Mouse (Mus musculus): ENCODE results near the gene Ppp4c. TPM values are rescaled to one million over a fixed set of nuclear protein-coding genes. Genes with fewer than 3 reads are reported as not detected.

Gene Ppp4c
- polyA plus RNA-seq, 1 experiment: 113 TPM

DNA sequence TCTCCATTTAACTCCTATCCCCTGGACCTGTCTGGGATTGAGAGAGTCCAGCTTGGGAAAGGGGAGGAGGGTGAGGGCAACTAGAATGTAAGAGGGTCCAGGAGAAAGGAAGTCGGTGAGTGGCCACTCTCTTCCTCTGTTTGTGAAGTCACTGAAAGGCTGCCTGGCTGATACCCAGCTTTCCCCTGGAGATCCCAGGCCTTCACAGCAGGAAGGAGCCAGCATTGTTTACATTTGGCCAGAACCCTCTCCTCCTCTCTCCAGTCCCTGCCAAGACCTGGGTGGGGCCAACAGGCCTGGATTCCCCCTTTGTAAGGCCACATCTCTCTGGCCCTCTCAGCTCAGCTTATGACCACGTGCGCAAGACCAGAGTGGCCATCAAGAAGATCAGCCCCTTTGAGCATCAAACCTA is 31.9 kb downstream of the Ppp4c start:
- peak overlapping the region; percentile 81 for H3ac ChIP-seq (ENCODE audit: control insufficient read depth, insufficient read length)
- TF ChIP-seq SRF (IDR thresholded peaks at IDR 0.05; ENCODE audit: control insufficient read depth, insufficient read length, low read depth): no peak
- peaks cover 5% of the 10 kb centered on the region for H3K36me3 ChIP-seq (ENCODE audit: control insufficient read depth, insufficient read depth)
- peak overlapping the region; percentile 72 for H3K4me3 ChIP-seq
- peaks cover 7% of the 10 kb centered on the region for H3K79me2 ChIP-seq (ENCODE audit: control insufficient read depth, insufficient read depth)
- peak overlapping the region; percentile 82 for H3K4me2 ChIP-seq (ENCODE audit: low read depth)
- H3K27me3 ChIP-seq (ENCODE audit: control insufficient read depth, insufficient read depth, insufficient read length): no peaks in the 10 kb centered on the region

DNA sequence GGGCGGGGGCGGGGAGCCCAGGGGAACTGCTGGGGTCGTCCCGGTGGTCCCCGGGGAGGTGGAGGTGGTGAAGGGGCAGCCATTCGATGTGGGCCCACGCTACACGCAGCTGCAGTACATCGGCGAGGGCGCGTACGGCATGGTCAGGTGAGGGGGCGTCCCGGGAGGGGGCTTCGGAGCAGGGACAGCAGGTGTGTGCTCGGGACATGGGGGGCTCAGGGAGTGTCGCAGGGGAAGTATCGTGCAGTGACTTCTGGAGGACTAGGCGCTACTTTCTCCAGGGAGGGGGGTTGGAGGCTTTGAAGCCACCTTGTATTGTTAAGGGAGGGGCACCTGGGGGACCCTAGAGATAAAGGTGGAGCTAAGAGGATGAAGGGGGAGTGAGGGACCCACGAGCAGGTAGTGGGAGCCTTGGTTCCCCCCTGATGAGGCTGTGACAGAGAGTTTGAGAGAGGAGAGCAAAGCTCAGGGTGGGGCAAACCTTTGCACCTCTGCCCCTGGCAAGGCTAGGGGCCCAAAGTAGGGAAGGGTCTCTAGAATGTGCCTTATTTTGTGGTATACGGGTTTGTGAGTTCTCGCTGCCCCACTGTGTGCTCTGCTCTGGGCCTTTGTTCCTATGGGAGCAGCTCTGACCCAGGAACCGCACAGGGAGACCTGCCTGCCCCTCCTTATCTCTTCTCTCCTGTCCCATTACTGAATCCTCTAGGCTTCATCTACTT is 32.5 kb downstream of the Ppp4c start:
- peaks cover 7% of the 10 kb centered on the region for H3K79me2 ChIP-seq (ENCODE audit: control insufficient read depth, insufficient read depth)
- peak overlapping the region; percentile 81 for H3ac ChIP-seq (ENCODE audit: control insufficient read depth, insufficient read length)
- H3K27me3 ChIP-seq (ENCODE audit: control insufficient read depth, insufficient read depth, insufficient read length): no peaks in the 10 kb centered on the region
- TF ChIP-seq POLR2A (IDR thresholded peaks at IDR 0.05; ENCODE audit: insufficient read length, low read depth) (peak; percentile 37), CEBPB (IDR thresholded peaks at IDR 0.05; ENCODE audit: insufficient read depth, poor library complexity, severe bottlenecking) (no peak), MYOD1 (IDR thresholded peaks at IDR 0.05; ENCODE audit: control insufficient read depth in 1 of 3, insufficient read length in 2 of 3, low read depth in 2 of 3) (peak in 1 of 3 experiments; percentile 9)
- H3K4me3 ChIP-seq: peak overlapping the region; percentile 72
- peaks cover 5% of the 10 kb centered on the region for H3K36me3 ChIP-seq (ENCODE audit: control insufficient read depth, insufficient read depth)
- H3K4me2 ChIP-seq (ENCODE audit: low read depth): peak overlapping the region; percentile 82

DNA sequence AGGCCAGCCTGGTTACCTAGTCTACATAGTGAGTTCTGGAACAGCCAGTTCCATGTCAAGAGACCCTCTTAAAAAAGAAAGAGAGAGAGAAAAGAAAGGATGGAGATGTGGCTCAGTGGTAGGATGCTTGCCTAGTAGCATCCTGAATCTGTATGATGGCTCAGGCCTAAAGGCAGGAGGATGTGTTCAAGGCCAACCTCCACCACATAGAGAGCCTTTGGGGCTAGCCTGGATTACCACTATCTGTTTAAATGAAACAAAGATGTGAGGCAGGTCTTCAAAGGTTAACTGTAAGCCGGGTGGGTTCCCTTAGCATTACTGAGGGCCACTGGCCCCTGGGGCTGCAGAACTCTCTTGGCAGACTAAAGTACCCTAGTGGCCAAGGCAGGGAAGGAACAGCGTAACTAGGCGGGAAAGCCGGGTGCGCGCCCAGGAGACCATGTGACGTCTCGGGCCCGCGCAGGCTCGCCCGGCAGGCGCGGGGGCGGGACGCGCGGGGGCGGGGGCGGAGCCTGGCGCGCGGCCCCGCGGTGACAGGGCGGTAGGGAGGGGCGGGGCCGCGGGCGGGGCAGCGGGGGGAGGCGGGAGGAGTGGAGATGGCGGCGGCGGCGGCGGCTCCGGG is 33.1 kb downstream of the Ppp4c start, which contains the start of gene Mapk3:
Gene Mapk3, plus strand, starts transcription at position 552 of the 622 bp plus-strand sequence.
- Histone ChIP-seq H3K27me3 (ENCODE audit: control insufficient read depth, insufficient read depth, insufficient read length) (no peaks in the 10 kb centered on the region), H3ac (ENCODE audit: control insufficient read depth, insufficient read length) (peak within 1 kb of the TSS; percentile 81), H3K36me3 (ENCODE audit: control insufficient read depth, insufficient read depth) (peaks cover 5% of the 10 kb centered on the region), H3K4me2 (ENCODE audit: low read depth) (peak within 1 kb of the TSS; percentile 82), H3K4me3 (peak within 1 kb of the TSS; percentile 72), H3K79me2 (ENCODE audit: control insufficient read depth, insufficient read depth) (peaks cover 7% of the 10 kb centered on the region)
- TF ChIP-seq E2F4 (IDR thresholded peaks at IDR 0.05; ENCODE audit: insufficient read depth): peak; percentile 64
- TF ChIP-seq USF1 (IDR thresholded peaks at IDR 0.05; ENCODE audit: low read depth): peak; percentile 59
- no peak for TF ChIP-seq MYOG (IDR thresholded peaks at IDR 0.05; ENCODE audit: control insufficient read depth in 1 of 3, insufficient read depth in 1 of 3, insufficient read length in 2 of 3, low read depth in 2 of 3)

DNA sequence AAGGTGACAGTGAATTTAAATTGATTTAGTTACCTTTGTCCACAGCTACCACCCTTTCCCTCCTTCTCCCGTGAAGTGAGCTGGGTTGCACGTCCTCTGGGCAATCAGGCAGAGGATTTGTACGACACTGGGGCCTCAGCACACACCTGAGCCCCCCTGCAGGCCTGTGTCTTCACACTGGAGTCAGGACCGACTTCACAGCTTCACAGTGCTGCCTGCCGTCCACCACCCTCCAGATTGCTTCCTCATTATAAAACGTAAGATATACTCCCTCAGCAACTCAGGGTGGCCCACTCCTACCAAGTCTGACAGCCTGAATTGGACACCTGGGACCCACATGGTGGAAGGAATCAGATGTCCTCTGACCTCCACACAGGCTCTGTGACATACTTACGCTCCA is 33.8 kb downstream of the Ppp4c start:
- Histone ChIP-seq H3ac (ENCODE audit: control insufficient read depth, insufficient read length) (no peak overlapping the region), H3K4me2 (ENCODE audit: low read depth) (peak overlapping the region; percentile 43), H3K27me3 (ENCODE audit: control insufficient read depth, insufficient read depth, insufficient read length) (no peaks in the 10 kb centered on the region), H3K79me2 (ENCODE audit: control insufficient read depth, insufficient read depth) (peaks cover 7% of the 10 kb centered on the region), H3K4me3 (peak overlapping the region; percentile 72), H3K36me3 (ENCODE audit: control insufficient read depth, insufficient read depth) (peaks cover 5% of the 10 kb centered on the region)
- TF ChIP-seq MAX (IDR thresholded peaks at IDR 0.05; ENCODE audit: low read depth) (no peak), TCF3 (IDR thresholded peaks at IDR 0.05; ENCODE audit: insufficient read length, low read depth) (no peak), USF1 (IDR thresholded peaks at IDR 0.05; ENCODE audit: low read depth) (no peak), E2F4 (IDR thresholded peaks at IDR 0.05; ENCODE audit: insufficient read depth) (no peak), CEBPB (IDR thresholded peaks at IDR 0.05; ENCODE audit: insufficient read depth, poor library complexity, severe bottlenecking) (no peak)

DNA sequence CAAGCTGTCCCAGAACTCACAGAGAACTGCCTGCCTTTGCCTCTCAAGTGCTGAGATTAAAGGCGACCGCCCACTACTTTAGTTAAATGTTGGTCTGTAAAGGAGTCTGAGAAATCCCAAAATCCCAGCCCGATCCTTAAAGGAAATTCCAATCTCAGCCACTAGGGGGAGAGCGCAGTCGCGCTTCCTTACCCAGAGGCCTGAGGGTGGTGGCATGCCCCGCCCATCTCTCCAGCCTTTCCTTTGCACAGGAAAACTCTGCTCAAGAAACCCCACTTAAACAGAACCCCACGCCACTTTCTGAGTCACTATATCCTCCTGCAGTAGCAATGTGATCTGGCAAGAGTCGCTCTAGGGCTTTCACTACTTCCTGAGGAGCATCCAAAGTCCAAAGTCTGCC is 37.4 kb downstream of the Ppp4c start:
- Histone ChIP-seq H3K4me3 (no peak overlapping the region), H3K4me2 (ENCODE audit: low read depth) (peak overlapping the region; percentile 41), H3K27me3 (ENCODE audit: control insufficient read depth, insufficient read depth, insufficient read length) (no peaks in the 10 kb centered on the region), H3K36me3 (ENCODE audit: control insufficient read depth, insufficient read depth) (no peaks in the 10 kb centered on the region), H3K79me2 (ENCODE audit: control insufficient read depth, insufficient read depth) (peaks cover 3% of the 10 kb centered on the region), H3ac (ENCODE audit: control insufficient read depth, insufficient read length) (no peak overlapping the region)
- TF ChIP-seq MYOD1 (IDR thresholded peaks at IDR 0.05; ENCODE audit: control insufficient read depth in 1 of 3, insufficient read length in 2 of 3, low read depth in 2 of 3) (no peak), POLR2A (IDR thresholded peaks at IDR 0.05; ENCODE audit: insufficient read length, low read depth) (no peak)

DNA sequence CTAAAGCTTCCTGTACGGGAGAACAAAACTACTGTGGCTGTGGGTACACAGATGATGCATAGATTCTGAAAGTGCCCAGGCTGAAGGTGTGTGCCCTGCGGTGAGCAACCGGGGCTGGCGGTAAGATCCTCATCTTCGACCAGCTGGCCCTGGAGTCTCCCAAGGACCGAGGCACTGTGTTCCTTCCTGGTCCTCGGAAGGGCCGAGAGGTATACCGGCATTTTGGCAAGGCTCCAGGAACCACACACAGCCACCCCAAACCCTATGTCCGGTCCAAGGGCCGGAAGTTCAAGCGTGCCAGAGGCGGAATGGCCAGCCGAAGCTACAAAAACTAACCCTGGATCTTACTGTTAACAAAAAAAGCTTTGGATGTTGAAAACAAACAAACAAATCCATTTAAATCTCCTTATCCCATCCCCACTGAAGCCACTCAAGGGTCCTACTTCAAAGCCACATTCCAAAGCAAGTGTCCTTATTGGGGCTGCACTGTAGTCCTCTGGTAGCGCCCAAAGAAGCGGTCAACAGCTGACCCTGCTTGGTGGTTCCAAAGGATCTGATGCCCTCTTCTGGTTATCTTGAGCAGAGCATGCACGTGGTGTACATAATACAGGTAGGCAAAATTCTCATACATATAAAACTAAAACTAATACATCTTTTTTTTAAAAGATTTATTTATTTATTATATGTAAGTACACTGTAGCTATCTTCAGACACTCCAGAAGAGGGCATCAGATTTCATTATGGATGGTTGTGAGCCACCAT is 42.5 kb downstream of the Ppp4c start:
- Histone ChIP-seq H3K4me3 (no peak overlapping the region), H3K36me3 (ENCODE audit: control insufficient read depth, insufficient read depth) (no peaks in the 10 kb centered on the region), H3K4me2 (ENCODE audit: low read depth) (no peak overlapping the region), H3ac (ENCODE audit: control insufficient read depth, insufficient read length) (no peak overlapping the region), H3K79me2 (ENCODE audit: control insufficient read depth, insufficient read depth) (no peaks in the 10 kb centered on the region), H3K27me3 (ENCODE audit: control insufficient read depth, insufficient read depth, insufficient read length) (no peaks in the 10 kb centered on the region)
- TF ChIP-seq E2F4 (IDR thresholded peaks at IDR 0.05; ENCODE audit: insufficient read depth) (no peak), MYOD1 (IDR thresholded peaks at IDR 0.05; ENCODE audit: control insufficient read depth in 1 of 3, insufficient read length in 2 of 3, low read depth in 2 of 3) (no peak), SRF (IDR thresholded peaks at IDR 0.05; ENCODE audit: control insufficient read depth, insufficient read length, low read depth) (no peak), USF1 (IDR thresholded peaks at IDR 0.05; ENCODE audit: low read depth) (no peak), TCF3 (IDR thresholded peaks at IDR 0.05; ENCODE audit: insufficient read length, low read depth) (no peak), REST (IDR thresholded peaks at IDR 0.05; ENCODE audit: insufficient read depth, insufficient read length) (no peak), MYOG (IDR thresholded peaks at IDR 0.05; ENCODE audit: control insufficient read depth in 1 of 3, insufficient read depth in 1 of 3, insufficient read length in 2 of 3, low read depth in 2 of 3) (no peak)
